Mouse (Mus musculus): Measurements from ENCODE around the gene Tra2b. TPM values are rescaled to one million over a fixed set of nuclear protein-coding genes. Genes with fewer than 3 reads are reported as not detected.
"Not testable (repeated sequence)": the region's sequence is repeated elsewhere in the genome, so short reads cannot be mapped to it uniquely, and the experiment has no call there.

The Tra2b gene
- total RNA-seq, 2 experiments from 2014 or later = 53.2 to 68.2 TPM

DNA sequence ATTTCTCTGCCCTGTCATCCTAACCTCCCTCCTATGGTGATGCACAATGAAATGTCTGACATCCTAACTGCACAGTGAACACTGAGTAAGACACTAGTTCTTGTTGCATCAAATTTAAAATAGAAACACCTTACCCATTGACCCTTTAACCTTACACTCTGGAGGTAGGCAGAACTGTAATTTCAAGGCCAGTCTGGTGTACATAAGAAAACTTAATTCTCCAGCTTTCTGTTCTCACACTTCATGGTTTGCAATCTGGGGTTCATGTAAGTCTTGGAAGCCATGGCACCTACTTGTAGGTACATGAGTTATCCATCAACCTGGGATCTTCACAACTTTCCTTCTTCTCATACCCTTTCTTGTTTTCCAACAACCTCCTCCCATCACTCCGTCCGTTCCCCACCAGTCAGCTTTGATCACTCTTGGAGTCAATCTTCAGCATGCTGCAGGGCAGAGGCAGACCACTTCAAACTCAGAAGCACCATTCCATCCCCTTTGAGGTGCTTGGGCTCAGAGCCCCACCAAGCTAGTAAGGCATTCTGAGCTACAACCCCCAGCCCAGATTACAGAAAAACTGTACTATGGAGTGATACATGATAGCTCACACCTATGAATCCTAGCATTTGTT lies 23.5 kb downstream of the Tra2b start:
- DNase-seq = no peak

- no peak for DNase-seq
Measured at GRCm38 (mm10) chr16:22241376-22242238, 24.2 kb downstream of the Tra2b start.

GRCm38 (mm10) chr16:22240856-22241255 lies 24.9 kb downstream of the Tra2b start:
- no peak for DNase-seq

DNA sequence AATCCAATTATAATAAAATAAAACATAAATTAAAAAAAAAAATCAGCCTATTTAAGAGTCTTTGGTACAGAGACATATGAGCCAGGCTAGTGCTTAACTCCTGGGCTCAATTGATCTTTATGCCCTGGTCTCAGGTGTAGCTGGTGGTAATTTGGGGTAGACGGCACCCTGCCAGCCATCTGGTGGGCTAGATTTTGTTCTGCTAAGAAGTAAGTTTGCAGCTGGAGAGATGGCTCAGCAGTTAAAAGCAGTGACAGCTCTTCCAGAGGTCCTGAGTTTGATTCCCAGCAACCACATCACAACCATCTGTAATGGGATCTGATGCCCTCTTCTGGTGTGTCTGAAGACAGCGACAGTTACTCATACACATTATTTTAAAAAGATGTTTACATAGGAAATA lies 25.8 kb downstream of the Tra2b start:
- DNase-seq = no peak

DNA sequence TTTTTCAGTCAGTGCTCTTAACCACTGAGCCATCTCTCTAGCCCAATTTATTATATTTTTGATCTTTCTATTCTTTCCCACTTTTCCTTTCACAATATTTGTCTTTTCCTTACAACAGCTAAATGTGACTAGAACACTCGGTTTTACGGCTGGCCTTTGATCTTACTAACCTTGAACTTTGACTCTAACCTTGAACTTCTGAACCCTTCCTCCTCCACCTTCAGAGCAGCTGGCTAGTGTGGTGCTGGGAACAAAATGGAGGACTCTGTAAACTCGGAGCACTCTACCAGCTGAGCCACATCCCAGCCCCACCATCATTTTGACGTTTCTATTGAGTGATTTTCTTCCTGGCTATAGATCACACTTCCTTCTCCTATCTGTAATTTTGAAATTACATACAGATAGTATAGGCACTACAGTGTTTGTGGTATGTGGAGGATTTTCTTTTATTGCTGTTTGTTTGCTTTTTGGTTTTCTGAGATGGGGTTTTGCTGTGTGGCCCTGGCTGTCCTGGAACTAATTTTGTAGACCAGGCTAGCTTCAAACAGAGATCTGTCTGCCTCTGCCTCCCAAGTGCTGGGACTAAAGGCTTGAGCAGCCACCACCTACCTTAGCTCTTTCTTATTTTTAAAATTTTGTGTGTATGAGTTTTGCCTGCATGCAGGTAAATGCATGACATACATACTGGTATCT lies 26.7 kb downstream of the Tra2b start:
- DNase-seq = no peak

- not testable (repeated sequence) for DNase-seq
Measured at GRCm38 (mm10) chr16:22238402-22238801, 27.4 kb downstream of the Tra2b start.

- DNase-seq = no peak
Measured at GRCm38 (mm10) chr16:22236814-22237213, 29.0 kb downstream of the Tra2b start.

DNA sequence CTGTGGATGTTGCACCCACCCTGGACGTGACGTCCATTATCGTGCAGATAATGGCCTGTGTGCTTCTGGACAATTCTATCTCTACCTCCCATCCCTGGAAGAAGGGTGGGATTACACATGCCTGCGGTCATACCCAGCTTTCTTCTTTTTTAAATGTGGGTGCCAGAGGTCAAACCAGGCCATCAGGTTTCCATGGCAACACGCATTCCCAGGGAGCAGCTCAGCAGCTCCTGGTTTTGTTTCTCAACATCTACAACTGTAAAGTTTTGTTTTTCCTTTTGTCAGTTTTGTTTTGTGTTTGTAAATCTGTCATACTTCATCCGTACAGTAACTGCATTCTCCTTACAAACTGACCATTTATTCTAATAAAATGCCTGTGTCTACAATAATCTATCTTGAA lies 31.3 kb downstream of the Tra2b start:
- no peak for DNase-seq

DNA sequence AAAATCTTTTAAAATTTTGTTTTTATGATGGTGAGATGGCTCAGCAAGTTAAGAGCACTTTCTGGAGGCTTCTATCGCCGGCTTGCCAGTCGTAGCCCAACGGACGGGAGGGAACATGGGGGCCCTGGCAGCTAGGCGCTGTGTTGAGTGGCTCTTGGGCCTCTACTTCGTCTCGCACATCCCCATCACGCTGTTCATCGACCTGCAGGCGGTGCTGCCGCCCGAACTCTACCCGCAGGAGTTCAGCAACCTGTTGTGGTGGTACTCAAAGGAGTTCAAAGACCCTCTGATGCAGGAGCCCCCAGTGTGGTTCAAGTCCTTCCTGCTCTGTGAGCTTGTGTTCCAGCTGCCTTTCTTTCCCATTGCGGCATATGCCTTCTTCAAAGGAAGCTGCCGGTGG lies 35.5 kb downstream of the Tra2b start:
- DNase-seq = not testable (repeated sequence)

- no peak for DNase-seq
Measured at GRCm38 (mm10) chr16:22203501-22203900, 62.3 kb downstream of the Tra2b start.

DNA sequence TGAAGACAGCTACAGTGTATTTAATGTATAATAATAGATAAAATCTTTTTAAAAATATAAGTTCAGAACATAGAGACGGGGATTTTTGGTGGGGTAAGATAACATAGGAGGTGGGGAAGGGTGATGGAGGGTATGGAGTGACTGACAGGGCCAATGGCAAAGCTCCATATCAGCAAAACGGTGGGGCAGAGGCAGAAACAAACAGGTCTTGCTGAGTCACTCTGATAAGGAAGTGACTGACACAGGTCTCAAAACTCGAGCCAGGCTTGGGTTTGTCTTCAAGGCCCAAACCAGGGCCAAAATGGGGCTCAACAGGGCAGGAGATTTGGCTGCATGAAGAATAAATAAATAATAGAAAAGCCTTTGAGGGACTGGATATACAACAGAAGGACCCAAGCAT lies 63.9 kb downstream of the Tra2b start:
- no peak for DNase-seq

- no peak for DNase-seq
Measured at GRCm38 (mm10) chr16:22200476-22200875, 65.3 kb downstream of the Tra2b start.

Other genes starting within 250 kb of the Tra2b start
- gene Igf2bp2, start 102.7 kb downstream of the Tra2b start, total RNA-seq (2021) = 10 to 100 TPM in 1 of 2 experiments, 1 to 10 TPM in 1; 8.4 to 16.6 TPM
- 10 to 100 TPM; 22.2 to 23.6 TPM for gene Etv5, start 173.7 kb upstream of the Tra2b start, total RNA-seq (2021)